Mouse (Mus musculus): ENCODE measurements around the gene Haao.

Haao gene

DNA sequence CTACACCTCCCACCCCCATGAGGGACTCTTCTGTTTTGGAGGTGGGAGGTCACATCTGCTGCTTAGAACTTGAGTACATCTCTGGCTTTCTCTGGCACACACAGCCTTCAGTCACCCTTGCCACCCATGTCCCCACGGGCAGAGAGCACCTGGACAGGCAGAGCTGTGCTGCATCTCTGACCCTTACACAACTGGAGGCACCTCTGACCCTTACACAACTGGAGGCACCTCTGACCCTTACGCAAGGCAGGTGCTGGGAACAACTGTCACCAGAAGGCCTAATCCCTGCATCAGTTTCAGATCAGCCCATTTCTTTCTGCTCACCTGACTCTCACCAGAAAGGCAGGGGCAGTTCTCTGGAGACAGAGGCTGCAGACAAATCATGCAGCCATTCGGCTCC, 11.7 kb downstream of the Haao start:
- in situ Hi-C loops (cut with MboI) = no loop called here

- in situ Hi-C loops (cut with MboI) = no loop called here
These were observed 13.6 kb downstream of the Haao start for GRCm38 (mm10) chr17:83834120-83834519.

- in situ Hi-C loops (cut with MboI) = no loop called here
These were observed 17.0 kb downstream of the Haao start for GRCm38 (mm10) chr17:83830616-83831292.

DNA sequence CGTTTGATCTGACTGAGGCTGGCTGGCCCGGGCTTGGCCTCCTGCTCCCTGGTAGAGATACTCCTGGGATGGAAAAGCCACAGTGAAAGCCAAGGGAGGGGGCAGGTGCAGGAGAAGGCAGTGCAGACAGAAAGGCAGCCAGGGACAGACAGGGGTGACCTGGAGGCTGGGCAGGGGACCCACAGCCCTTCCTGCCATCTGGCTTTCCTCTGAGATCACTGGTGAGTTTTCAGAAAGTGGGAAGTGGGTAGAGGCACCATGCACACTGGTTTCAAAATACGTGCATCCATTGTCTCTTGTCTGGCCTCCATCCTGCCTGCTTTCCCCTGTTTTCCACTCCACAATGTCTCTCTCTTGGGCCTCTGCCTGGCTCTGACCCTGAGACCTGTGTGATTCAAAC, 18.4 kb downstream of the Haao start:
- in situ Hi-C loops (cut with MboI) = no loop called here

DNA sequence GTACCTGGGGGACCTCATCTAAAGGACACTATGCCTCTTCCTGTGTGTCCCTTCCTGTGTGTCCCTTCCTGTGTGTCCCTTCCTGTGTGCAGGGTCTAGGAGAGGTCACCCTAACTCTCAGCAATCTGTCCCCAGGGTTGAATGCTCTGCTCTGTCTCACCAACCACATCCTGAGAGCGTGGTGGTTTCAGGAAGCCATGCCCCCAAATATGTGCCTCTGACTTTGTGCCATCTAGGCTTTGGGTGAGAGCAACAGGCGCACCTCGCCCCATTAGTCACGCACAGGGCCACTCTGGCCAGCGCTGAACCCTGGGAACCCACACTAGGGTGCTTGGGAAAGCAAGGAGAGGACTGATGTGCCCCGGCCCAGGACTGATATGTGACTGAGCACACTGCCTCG, 23.9 kb downstream of the Haao start:
- in situ Hi-C loops (cut with MboI) = no loop called here

DNA sequence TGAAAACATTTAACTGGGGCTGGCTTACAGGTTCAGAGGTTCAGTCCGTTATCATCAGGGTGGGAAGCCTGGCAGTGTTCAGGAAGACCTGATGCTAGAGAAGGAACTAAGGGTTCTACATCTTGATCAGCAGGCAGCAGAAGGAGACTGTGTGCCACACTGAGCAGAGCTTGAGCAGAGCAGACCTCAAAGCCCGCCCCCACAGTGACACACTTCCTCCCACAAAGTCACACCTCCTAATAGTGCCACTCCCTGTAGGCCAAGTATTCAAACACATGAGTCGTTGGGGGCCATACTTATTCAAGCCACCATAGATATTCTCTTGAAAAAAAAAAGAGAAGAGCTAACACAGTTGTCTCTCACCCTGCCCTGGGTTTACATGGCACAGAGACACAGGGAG, 25.9 kb downstream of the Haao start:
- in situ Hi-C loops (cut with MboI) = no loop called here

DNA sequence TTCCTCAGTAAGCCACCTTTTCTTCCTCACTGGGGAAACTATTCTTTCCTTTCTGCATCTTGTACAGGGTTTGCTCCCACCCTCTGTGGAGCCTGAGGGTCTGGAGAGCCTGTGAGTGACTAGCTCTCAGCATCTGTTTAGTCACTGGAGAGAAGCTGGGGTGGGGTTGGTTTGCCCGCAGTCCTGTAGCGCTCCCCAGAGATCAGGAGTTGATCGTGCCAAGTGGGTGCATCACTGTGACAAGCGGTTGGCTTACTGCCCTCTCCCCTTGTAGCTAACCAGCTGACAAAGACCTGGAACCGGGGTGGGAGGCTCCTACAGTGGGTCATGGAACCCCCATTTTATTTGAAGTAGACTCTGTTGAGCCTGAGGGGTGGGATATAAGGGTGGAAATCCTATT, 27.1 kb downstream of the Haao start:
- in situ Hi-C loops (cut with MboI) = no loop called here

GRCm38 (mm10) chr17:83819503-83819902, 28.3 kb downstream of the Haao start:
- in situ Hi-C loops (cut with MboI) = no loop called here

GRCm38 (mm10) chr17:83816996-83817395, 30.8 kb downstream of the Haao start:
- in situ Hi-C loops (cut with MboI) = no loop called here

DNA sequence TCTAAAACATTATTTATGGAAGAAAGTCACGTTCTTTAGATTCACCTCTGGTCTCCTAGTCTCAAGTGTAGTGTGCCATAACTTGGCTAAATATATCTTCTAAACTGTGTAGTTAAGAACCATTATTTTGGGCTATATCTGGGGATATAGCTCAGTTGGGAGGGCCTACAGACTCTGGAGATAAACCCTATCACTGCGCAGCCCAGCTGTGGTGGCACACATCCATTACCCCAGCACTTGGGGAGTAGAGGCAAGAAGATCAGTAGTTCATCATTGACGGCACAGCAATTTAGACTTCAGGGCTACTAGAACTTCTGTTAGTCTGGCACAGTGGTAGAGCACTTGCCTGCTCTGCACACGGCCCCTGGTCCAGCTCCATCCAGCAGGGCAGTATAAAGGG, 34.7 kb downstream of the Haao start:
- in situ Hi-C loops (cut with MboI) = no loop called here

- in situ Hi-C loops (cut with MboI) = no loop called here
These were observed 35.4 kb downstream of the Haao start for GRCm38 (mm10) chr17:83812200-83812944.

DNA sequence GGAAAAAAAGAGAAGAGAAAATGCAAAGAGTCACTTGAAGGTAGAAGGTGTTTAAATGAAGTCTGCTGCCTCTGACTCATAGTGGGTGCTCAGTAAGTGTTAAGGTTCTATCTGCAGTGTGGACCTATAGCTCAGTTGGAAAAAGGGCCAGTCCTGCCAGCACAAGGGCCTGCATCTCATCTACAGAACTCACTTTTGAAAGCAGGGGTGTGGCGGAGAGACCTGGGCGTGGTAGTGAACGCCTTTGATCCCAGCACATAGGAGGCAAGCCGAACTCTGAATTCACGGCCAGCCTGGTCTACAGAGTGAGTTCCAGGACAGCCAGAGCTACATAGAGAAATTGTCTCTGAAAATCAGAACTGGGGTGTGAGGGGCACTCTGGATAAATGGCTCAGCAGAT, 37.5 kb downstream of the Haao start:
- in situ Hi-C loops (cut with MboI) = no loop called here

DNA sequence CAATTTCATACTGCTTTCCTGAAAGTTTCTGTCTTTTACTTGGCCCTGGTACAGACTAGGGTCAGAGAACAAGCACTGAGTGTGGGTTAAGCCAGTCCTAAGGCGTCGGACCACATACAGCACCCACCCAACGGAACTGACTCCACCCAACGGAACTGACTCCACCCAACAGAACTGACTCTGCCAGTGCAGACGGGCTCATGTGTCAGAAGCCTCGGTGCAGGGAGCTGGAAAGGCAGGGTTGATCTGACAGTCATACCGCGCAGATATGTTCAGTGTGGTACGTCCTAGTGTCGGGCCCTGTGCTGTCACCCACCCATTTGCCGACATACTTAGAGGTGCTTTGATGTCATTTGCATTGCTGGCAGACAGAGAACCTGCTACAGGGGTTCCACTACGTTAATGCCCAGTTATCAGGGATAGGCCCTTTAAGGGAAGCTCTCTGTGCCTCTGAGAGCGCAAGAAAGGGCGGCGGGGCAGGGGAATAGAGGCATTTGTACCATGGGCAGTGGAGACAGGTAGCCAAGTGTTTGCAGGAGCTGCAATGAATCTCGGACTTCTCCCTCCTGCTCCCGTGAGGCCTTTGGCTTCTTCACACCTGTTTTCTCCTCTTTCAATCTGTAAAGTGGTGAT, 38.5 kb downstream of the Haao start:
- in situ Hi-C loops (cut with MboI) = loop anchor here (5.0 kb wide), 1 partner anchor 43 kb away; no protein-coding TSS in a partner anchor

- in situ Hi-C loops (cut with MboI) = loop anchor here (5.0 kb wide), 1 partner anchor 44 kb away; no protein-coding TSS in a partner anchor
These were observed 39.2 kb downstream of the Haao start for GRCm38 (mm10) chr17:83808476-83809098.

GRCm38 (mm10) chr17:83807778-83808398, 39.9 kb downstream of the Haao start:
- in situ Hi-C loops (cut with MboI) = loop anchor here (5.0 kb wide), 1 partner anchor 44 kb away; no protein-coding TSS in a partner anchor

- in situ Hi-C loops (cut with MboI) = loop anchor here (5.0 kb wide), 1 partner anchor 45 kb away; no protein-coding TSS in a partner anchor
These were observed 40.4 kb downstream of the Haao start for GRCm38 (mm10) chr17:83807345-83807744.

DNA sequence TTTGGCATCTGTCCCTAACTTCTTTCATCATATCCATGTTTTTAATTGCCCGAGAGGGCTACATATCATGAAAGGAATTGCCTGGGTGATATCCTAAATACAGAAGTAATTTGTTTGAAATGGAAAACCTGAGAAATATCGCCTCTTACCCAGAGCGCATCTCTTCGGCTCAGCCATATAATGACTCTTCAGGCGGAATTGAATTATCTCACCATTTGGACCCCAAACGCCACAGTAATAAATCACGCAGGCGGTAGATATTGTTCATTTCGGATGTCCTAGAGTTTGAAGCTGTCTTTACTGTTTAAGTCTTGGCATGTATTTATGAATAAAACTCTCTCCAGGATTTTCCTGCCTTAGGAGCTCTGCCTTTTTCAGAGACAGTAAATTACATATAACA, 42.7 kb downstream of the Haao start:
- in situ Hi-C loops (cut with MboI) = loop anchor here (5.0 kb wide), 1 partner anchor 47 kb away; no protein-coding TSS in a partner anchor

GRCm38 (mm10) chr17:83803987-83804386, 43.8 kb downstream of the Haao start:
- in situ Hi-C loops (cut with MboI) = no loop called here

DNA sequence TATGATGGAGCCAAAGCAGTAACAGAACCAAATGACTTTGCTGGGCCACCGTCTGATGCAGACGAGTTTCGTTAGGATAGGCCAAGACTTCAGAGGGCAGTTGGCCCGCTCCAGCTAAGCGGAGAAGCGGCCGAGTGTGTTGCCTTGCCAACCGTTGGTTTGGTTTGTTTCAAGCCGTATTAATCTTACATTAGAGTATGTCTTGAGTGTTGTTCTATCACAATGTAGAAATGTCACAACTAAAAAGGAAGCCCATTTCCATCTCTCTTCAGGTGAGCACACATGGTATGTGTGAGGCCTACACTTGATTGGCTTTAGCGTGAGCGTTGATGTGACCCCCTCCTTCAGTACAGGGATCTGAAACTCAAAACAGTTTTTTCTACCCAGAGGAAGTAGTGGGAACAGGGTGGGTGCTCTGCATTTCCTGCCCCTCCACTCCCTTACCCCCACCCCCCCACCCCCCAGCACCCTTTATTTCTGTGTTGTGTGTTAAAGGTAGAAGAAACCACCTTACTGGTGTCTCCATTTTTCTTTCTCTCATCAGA, 48.2 kb downstream of the Haao start:
- in situ Hi-C loops (cut with MboI) = no loop called here

- in situ Hi-C loops (cut with MboI) = no loop called here
These were observed 52.6 kb downstream of the Haao start for GRCm38 (mm10) chr17:83795121-83795520.

- in situ Hi-C loops (cut with MboI) = no loop called here
These were observed 55.4 kb downstream of the Haao start for GRCm38 (mm10) chr17:83792388-83792787.

DNA sequence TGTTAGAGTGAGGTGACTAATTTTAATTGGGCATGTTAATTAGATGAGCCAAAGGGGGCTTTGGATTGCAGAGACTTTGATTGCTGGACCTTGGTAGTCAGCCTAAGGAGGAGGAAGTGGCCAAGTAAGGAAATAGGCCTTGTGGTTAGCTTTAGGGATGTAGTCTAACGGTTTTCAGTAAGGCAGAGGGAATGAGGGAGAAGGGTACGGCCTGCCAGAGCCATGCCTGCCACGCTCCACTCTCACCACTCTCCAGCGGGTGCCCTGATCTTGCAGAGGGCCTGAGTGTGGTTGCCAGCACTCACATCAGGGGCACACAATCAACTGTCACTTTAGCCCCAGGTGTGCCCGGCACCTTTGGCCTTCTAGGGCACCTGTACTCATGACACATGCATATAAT, 57.6 kb downstream of the Haao start:
- in situ Hi-C loops (cut with MboI) = no loop called here
